Mouse (Mus musculus) lung, postnatal 0 days (tissue): ENCODE data around the gene Cab39l.

Experiments
- CTCF ChIP-seq: IDR thresholded peaks from 2 replicates; pipeline ENCODE4 v1.5.1; 2016; ENCODE audit warnings: antibody characterized with exemption, mild to moderate bottlenecking
- EP300 ChIP-seq: IDR thresholded peaks from 2 replicates; pipeline ENCODE4 v1.6.1; 2016; ENCODE audit warnings: antibody characterized with exemption, mild to moderate bottlenecking, control low read depth

GRCm38 (mm10) chr14:59506139-59506538 is 65.4 kb downstream of the Cab39l start:
- no peak for TF ChIP-seq CTCF
- TF ChIP-seq EP300, result no peak
